Mouse (Mus musculus): ENCODE measurements around the gene Lrig1. TPM values are rescaled to one million over a fixed set of nuclear protein-coding genes. Genes with fewer than 3 reads are reported as not detected.

The Lrig1 gene
- total RNA-seq, 2 experiments from 2014 or later = 27.0 to 27.8 TPM

- no peak for DNase-seq
These were observed 23.7 kb downstream of the Lrig1 start for GRCm38 (mm10) chr6:94676300-94676699.

GRCm38 (mm10) chr6:94672426-94672825, 27.5 kb downstream of the Lrig1 start:
- no peak for DNase-seq

- no peak for DNase-seq
These were observed 30.6 kb downstream of the Lrig1 start for GRCm38 (mm10) chr6:94669370-94669769.

- no peak for DNase-seq
These were observed 31.6 kb downstream of the Lrig1 start for GRCm38 (mm10) chr6:94668204-94668863.

- DNase-seq = no peak
These were observed 32.8 kb downstream of the Lrig1 start for GRCm38 (mm10) chr6:94667131-94667530.

- DNase-seq = no peak
These were observed 33.4 kb downstream of the Lrig1 start for GRCm38 (mm10) chr6:94666432-94667119.

GRCm38 (mm10) chr6:94665677-94666076, 34.3 kb downstream of the Lrig1 start:
- DNase-seq = no peak

GRCm38 (mm10) chr6:94665248-94665647, 34.7 kb downstream of the Lrig1 start:
- DNase-seq = no peak

GRCm38 (mm10) chr6:94664000-94664399, 36.0 kb downstream of the Lrig1 start:
- DNase-seq = no peak

GRCm38 (mm10) chr6:94661923-94662322, 38.0 kb downstream of the Lrig1 start:
- DNase-seq = no peak

GRCm38 (mm10) chr6:94661321-94661720, 38.6 kb downstream of the Lrig1 start:
- DNase-seq = no peak

GRCm38 (mm10) chr6:94659886-94660333, 40.0 kb downstream of the Lrig1 start:
- no peak for DNase-seq

- no peak for DNase-seq
These were observed 41.9 kb downstream of the Lrig1 start for GRCm38 (mm10) chr6:94658136-94658480.

- DNase-seq = no peak
These were observed 42.5 kb downstream of the Lrig1 start for GRCm38 (mm10) chr6:94657204-94658135.

- DNase-seq = no peak
These were observed 44.0 kb downstream of the Lrig1 start for GRCm38 (mm10) chr6:94655818-94656478.

GRCm38 (mm10) chr6:94653388-94654316, 46.3 kb downstream of the Lrig1 start:
- DNase-seq = no peak

GRCm38 (mm10) chr6:94652659-94653213, 47.2 kb downstream of the Lrig1 start:
- no peak for DNase-seq

- no peak for DNase-seq
These were observed 48.4 kb downstream of the Lrig1 start for GRCm38 (mm10) chr6:94651541-94651940.

- no peak for DNase-seq
These were observed 50.3 kb downstream of the Lrig1 start for GRCm38 (mm10) chr6:94649637-94650036.

- no peak for DNase-seq
These were observed 51.5 kb downstream of the Lrig1 start for GRCm38 (mm10) chr6:94648496-94648895.
